Mouse (Mus musculus) CH12.LX (cell line): ENCODE results near the gene Lect2. TPM values are rescaled to one million over a fixed set of nuclear protein-coding genes. Genes with fewer than 3 reads are reported as not detected.

Experiments used
- DNase-seq: peaks from one replicate; pipeline ENCODE4 v3.0.0-alpha.2; 2013; ENCODE audit errors: extremely low read depth
- H3K27ac ChIP-seq: 2 replicates; pipeline ENCODE4 v1.5.1; 2012; ENCODE audit warnings: low read depth, mild to moderate bottlenecking, control low read depth, moderate library complexity; ENCODE audit not compliant: insufficient read depth
- H3K27me3 ChIP-seq: replicated peaks from 2 replicates; pipeline ENCODE3; 2012; ENCODE audit warnings: inconsistent platforms
- H3K36me3 ChIP-seq, 2 experiments: replicated peaks in 1 of 2; 2 replicates each; pipeline versions ENCODE3 to v1.6.1; 2012; ENCODE audit warnings: inconsistent platforms in 1 of 2, low read length in 1 of 2, mild to moderate bottlenecking in 1 of 2, mixed read lengths in 1 of 2, moderate library complexity in 1 of 2; ENCODE audit not compliant: control insufficient read depth in 1 of 2, insufficient read depth in 1 of 2
- H3K4me1 ChIP-seq, 2 experiments: 2 replicates each; pipeline ENCODE4 v1.6.1; 2012; ENCODE audit warnings: inconsistent platforms in 1 of 2, moderate library complexity in 1 of 2; ENCODE audit not compliant: insufficient read depth in 2 of 2, control insufficient read depth in 1 of 2
- H3K4me2 ChIP-seq: 2 replicates; pipeline ENCODE4 v1.6.1; 2012; ENCODE audit warnings: low read depth, mild to moderate bottlenecking, control low read depth; ENCODE audit not compliant: poor library complexity, insufficient read depth, severe bottlenecking
- H3K4me3 ChIP-seq, 3 experiments: fragments of 150-350 bp in 1 of 3; sonication (generic) in 1 of 3; replicated peaks in 1 of 3; 2 replicates each; pipeline versions ENCODE3 to v1.5.1; 2011 to 2012; ENCODE audit warnings: low read depth in 2 of 3, low read length in 2 of 3, mild to moderate bottlenecking in 2 of 3, moderate library complexity in 2 of 3, control low read depth in 1 of 3, improper control_type of control experiment in 1 of 3, inconsistent platforms in 1 of 3, mixed read lengths in 1 of 3; ENCODE audit not compliant: poor library complexity in 1 of 3
- H3K79me2 ChIP-seq: replicated peaks from 2 replicates; pipeline ENCODE4 v1.6.1; 2012; ENCODE audit warnings: mild to moderate bottlenecking, moderate library complexity; ENCODE audit not compliant: control insufficient read depth, poor library complexity, insufficient read depth, severe bottlenecking; ENCODE audit errors: extremely low read depth
- H3K9ac ChIP-seq: 2 replicates; pipeline ENCODE4 v1.6.1; 2012; ENCODE audit warnings: low read depth, mild to moderate bottlenecking, control low read depth, moderate library complexity; ENCODE audit not compliant: insufficient read depth
- H3K9me3 ChIP-seq: replicated peaks from 2 replicates; pipeline ENCODE3; 2012; ENCODE audit warnings: low read length, inconsistent platforms, mixed read lengths
- BHLHE40 ChIP-seq: IDR thresholded peaks from 2 replicates; pipeline ENCODE4 v1.6.1; 2011; ENCODE audit warnings: mild to moderate bottlenecking, low read depth, low read length, improper control_type of control experiment
- CHD1 ChIP-seq: IDR thresholded peaks from 2 replicates; pipeline ENCODE4 v1.6.1; 2012; ENCODE audit warnings: low read depth, low read length, improper control_type of control experiment, inconsistent platforms
- CTCF ChIP-seq, 2 experiments: IDR thresholded peaks in 1 of 2; conservative IDR thresholded peaks in 1 of 2; 2 replicates each; pipeline ENCODE4 v1.5.1; 2011 to 2012; ENCODE audit warnings: low read depth in 2 of 2, low read length in 2 of 2, improper control_type of control experiment in 1 of 2, inconsistent platforms in 1 of 2, mild to moderate bottlenecking in 1 of 2, moderate library complexity in 1 of 2
- GABPA ChIP-seq: IDR thresholded peaks from 2 replicates; pipeline ENCODE4 v1.6.1; 2012; ENCODE audit warnings: low read depth, low read length, improper control_type of control experiment, inconsistent platforms; ENCODE audit not compliant: insufficient replicate concordance
- IRF4 ChIP-seq: IDR thresholded peaks from 2 replicates; pipeline ENCODE4 v1.6.1; 2014; ENCODE audit warnings: low read depth, mild to moderate bottlenecking, inconsistent platforms, low read length, improper control_type of control experiment
- KAT2A ChIP-seq: IDR thresholded peaks from 2 replicates; pipeline ENCODE4 v1.6.1; 2012; ENCODE audit warnings: low read length, improper control_type of control experiment, inconsistent platforms; ENCODE audit not compliant: insufficient replicate concordance
- MAFK ChIP-seq: IDR thresholded peaks from 2 replicates; pipeline ENCODE4 v1.6.1; 2011; ENCODE audit warnings: low read length, improper control_type of control experiment; ENCODE audit not compliant: insufficient replicate concordance
- MAX ChIP-seq: IDR thresholded peaks from 2 replicates; pipeline ENCODE4 v1.6.1; 2011; ENCODE audit warnings: low read length, improper control_type of control experiment
- MEF2A ChIP-seq: IDR thresholded peaks from 2 replicates; pipeline ENCODE4 v1.6.1; 2014; ENCODE audit warnings: low read depth, mild to moderate bottlenecking, inconsistent platforms, low read length, improper control_type of control experiment, borderline replicate concordance
- MXI1 ChIP-seq: IDR thresholded peaks from 2 replicates; pipeline ENCODE4 v1.6.1; 2011; ENCODE audit warnings: mild to moderate bottlenecking, low read depth, low read length, improper control_type of control experiment
- MYC ChIP-seq: IDR thresholded peaks from 2 replicates; pipeline ENCODE4 v1.6.1; 2011; ENCODE audit warnings: low read depth, mild to moderate bottlenecking, improper control_type of control experiment, low read length
- NRF1 ChIP-seq: IDR thresholded peaks from 2 replicates; pipeline ENCODE4 v1.6.1; 2014; ENCODE audit warnings: low read depth, mild to moderate bottlenecking, inconsistent platforms, low read length, improper control_type of control experiment, moderate library complexity
- PAX5 ChIP-seq: IDR thresholded peaks from 2 replicates; pipeline ENCODE4 v1.6.1; 2012; ENCODE audit warnings: low read length, inconsistent platforms, mixed read lengths
- POLR2A ChIP-seq: IDR thresholded peaks from 2 replicates; pipeline ENCODE4 v1.6.1; 2011; ENCODE audit warnings: low read depth, mild to moderate bottlenecking, improper control_type of control experiment, low read length
- POLR2AphosphoS2 ChIP-seq: IDR thresholded peaks from 2 replicates; pipeline ENCODE4 v1.6.1; 2011; ENCODE audit warnings: low read depth, low read length, improper control_type of control experiment
- RAD21 ChIP-seq: IDR thresholded peaks from 2 replicates; pipeline ENCODE4 v1.6.1; 2011; ENCODE audit warnings: low read depth, mild to moderate bottlenecking, low read length, improper control_type of control experiment, moderate library complexity
- RCOR1 ChIP-seq: conservative IDR thresholded peaks from 2 replicates; pipeline ENCODE4 v1.6.1; 2012; ENCODE audit warnings: low read depth, mild to moderate bottlenecking, inconsistent platforms, low read length, improper control_type of control experiment
- SMC3 ChIP-seq: IDR thresholded peaks from 2 replicates; pipeline ENCODE4 v1.6.1; 2011; ENCODE audit warnings: low read depth, low read length, improper control_type of control experiment
- TBP ChIP-seq: conservative IDR thresholded peaks from 2 replicates; pipeline ENCODE4 v1.6.1; 2011; ENCODE audit warnings: low read depth, low read length, improper control_type of control experiment
- UBTF ChIP-seq: IDR thresholded peaks from 2 replicates; pipeline ENCODE4 v1.6.1; 2012; ENCODE audit warnings: low read depth, mild to moderate bottlenecking, inconsistent platforms, low read length, improper control_type of control experiment, moderate library complexity
- USF2 ChIP-seq: conservative IDR thresholded peaks from 2 replicates; pipeline ENCODE4 v1.6.1; 2011; ENCODE audit warnings: low read depth, low read length, improper control_type of control experiment
- ZNF384 ChIP-seq: IDR thresholded peaks from 2 replicates; pipeline ENCODE4 v1.6.1; 2012; ENCODE audit warnings: low read depth, low read length, improper control_type of control experiment, inconsistent platforms
- dilution Hi-C: fragments of 300-500 bp; cut with MboI; formaldehyde crosslinking; loops from 2 replicates; pipeline ENCODE4 v1.14.3; 2020; ENCODE audit warnings: low sequenced_read_pairs; ENCODE audit not compliant: extremely low pct_unique_long_range_greater_than_20kb, extremely low pct_ligation_motif_present
- in situ Hi-C: fragments of 300-500 bp; cut with MboI; formaldehyde crosslinking; loops from 3 replicates; pipeline ENCODE4 v1.14.3; 2019; ENCODE audit warnings: low sequenced_read_pairs, low pct_ligation_motif_present, low pct_unique_long_range_greater_than_20kb, mixed read lengths
- polyA plus RNA-seq: library from polyadenylated mRNA; unstranded; fragments of >175 nt; gene quantifications from 2 replicates; pipeline ENCODE4 v1.2.1, GENCODE M21; 2012; ENCODE audit warnings: low read depth; ENCODE audit not compliant: insufficient read length
- total RNA-seq, 2 experiments: library from RNA; depleted of rRNA; stranded (reverse); fragments of 300-350 nt in 1 of 2; fragments of >200 nt in 1 of 2; gene quantifications; 2 replicates each; pipeline ENCODE4 v1.2.3; 2012 to 2014

Gene Lect2
- total and polyA plus RNA-seq, 3 experiments, result not detected

DNA sequence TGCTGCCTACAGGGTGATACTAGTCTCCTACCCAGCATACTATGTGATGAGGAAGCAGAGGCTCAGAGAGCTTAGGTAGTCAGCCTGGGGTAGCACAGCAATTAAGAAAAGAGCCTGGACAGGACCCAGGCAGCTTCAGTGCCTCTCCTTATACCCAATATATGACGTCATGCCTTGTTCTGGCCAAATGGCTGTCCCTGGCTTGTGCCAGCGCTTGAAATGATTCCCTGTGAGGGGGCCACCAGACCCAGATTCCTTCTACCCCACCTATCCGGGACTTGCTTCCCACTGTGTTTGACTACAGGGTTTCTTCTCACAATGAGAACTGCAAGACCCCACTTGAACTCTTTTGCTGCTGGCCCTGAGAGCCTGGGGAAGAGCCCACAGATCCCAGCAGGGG lies 33.2 kb upstream of the Lect2 start:
- H3K27ac ChIP-seq, result no peak overlapping the region
- dilution Hi-C loops, result no loop called here
- H3K27me3 ChIP-seq, result peaks cover 60% of the 10 kb centered on the region
- no peak overlapping the region for H3K9ac ChIP-seq
- no peaks in the 10 kb centered on the region for H3K36me3 ChIP-seq
- H3K9me3 ChIP-seq, result no peaks in the 10 kb centered on the region
- H3K4me2 ChIP-seq, result no peak overlapping the region
- H3K4me3 ChIP-seq, result no peak overlapping the region
- H3K79me2 ChIP-seq, result no peaks in the 10 kb centered on the region
- DNase-seq, result no peak
- TF ChIP-seq UBTF, result no peak
- no peak for TF ChIP-seq MYC
- no peak for TF ChIP-seq NRF1
- no peak for TF ChIP-seq RAD21
- peaks cover 0 to 4% of the 10 kb centered on the region in 2 experiments; a peak in 1 of 4 replicates for H3K4me1 ChIP-seq
- in situ Hi-C loops, result no loop called here

DNA sequence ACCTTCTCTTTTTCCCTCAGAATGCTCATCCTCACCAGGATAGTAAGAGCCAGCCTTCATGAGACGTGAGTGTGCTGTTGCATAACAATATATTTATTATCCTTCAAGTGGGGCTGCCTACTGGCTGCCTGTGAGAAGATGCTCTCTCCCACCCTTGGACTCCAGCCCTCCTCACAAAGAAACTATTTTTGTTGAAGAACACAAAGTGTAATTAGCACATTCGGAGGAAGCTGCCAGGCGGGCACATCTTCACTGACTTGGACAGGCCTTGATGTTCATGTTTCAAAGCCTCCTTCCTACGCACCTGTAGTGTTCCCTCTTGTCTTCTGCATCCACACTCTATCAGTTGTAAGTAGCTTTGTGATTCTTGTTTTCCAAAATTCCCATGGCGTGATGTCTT lies 32.1 kb upstream of the Lect2 start:
- no peak overlapping the region for H3K27ac ChIP-seq
- peaks cover 0 to 4% of the 10 kb centered on the region in 2 experiments; a peak in 1 of 4 replicates for H3K4me1 ChIP-seq
- H3K4me3 ChIP-seq, result no peak overlapping the region
- H3K36me3 ChIP-seq, result no peaks in the 10 kb centered on the region
- H3K4me2 ChIP-seq, result no peak overlapping the region
- dilution Hi-C loops (no loop called here), in situ Hi-C loops (no loop called here)
- H3K9ac ChIP-seq, result no peak overlapping the region
- H3K79me2 ChIP-seq, result no peaks in the 10 kb centered on the region
- H3K27me3 ChIP-seq, result peaks cover 61% of the 10 kb centered on the region
- no peak for DNase-seq
- TF ChIP-seq ZNF384 (no peak), SMC3 (no peak), POLR2AphosphoS2 (no peak), BHLHE40 (no peak)
- H3K9me3 ChIP-seq, result no peaks in the 10 kb centered on the region

DNA sequence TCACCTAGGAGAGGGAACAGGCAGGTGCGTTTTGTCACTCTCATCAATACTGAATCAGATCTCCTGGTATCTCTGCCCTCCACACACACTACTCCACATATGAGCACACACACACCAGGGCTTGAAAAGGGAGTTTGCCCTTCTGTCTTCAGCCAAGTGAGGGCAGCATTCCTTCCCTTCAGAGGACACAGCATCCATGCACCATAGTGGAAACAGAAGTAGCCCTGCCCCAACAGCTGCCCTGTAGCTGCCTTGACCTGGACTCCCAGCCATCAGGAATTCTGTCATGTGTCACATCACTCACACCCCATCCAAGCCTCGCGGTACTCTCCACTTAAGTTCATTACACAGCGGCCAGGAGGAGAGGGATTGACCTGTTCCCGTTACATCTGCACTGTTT lies 29.8 kb upstream of the Lect2 start:
- no peaks in the 10 kb centered on the region for H3K9me3 ChIP-seq
- H3K27me3 ChIP-seq, result peaks cover 65% of the 10 kb centered on the region
- no peak overlapping the region for H3K27ac ChIP-seq
- no peaks in the 10 kb centered on the region for H3K36me3 ChIP-seq
- TF ChIP-seq MEF2A (no peak), MXI1 (no peak), ZNF384 (no peak), CHD1 (no peak), BHLHE40 (no peak), POLR2A (no peak), USF2 (no peak), IRF4 (no peak), POLR2AphosphoS2 (no peak), GABPA (no peak), PAX5 (no peak), SMC3 (no peak), CTCF (conservative IDR thresholded peaks at IDR 0.05 in 1 of 2, IDR thresholded peaks at IDR 0.05 in 1 of 2; ENCODE audit: low read depth in 2 of 2, low read length in 2 of 2) (no peak), MAX (no peak), RCOR1 (no peak), MAFK (no peak), TBP (no peak), KAT2A (no peak)
- H3K79me2 ChIP-seq, result no peaks in the 10 kb centered on the region
- dilution Hi-C loops (no loop called here), in situ Hi-C loops (no loop called here)
- H3K4me3 ChIP-seq, result no peak overlapping the region
- no peak for DNase-seq
- no peak overlapping the region for H3K9ac ChIP-seq
- H3K4me1 ChIP-seq, result peaks cover 0 to 4% of the 10 kb centered on the region in 2 experiments; a peak in 1 of 4 replicates
- no peak overlapping the region for H3K4me2 ChIP-seq
